Mouse (Mus musculus) liver, adult 2 months (tissue): ENCODE measurements around the gene Rps6ka2. TPM values are rescaled to one million over a fixed set of nuclear protein-coding genes. Genes with fewer than 3 reads are reported as not detected.

Experiments used
- DNase-seq: peaks from one replicate; pipeline ENCODE4 v3.0.0-alpha.2; 2011; ENCODE audit warnings: low read depth, low spot score; ENCODE audit errors: extremely low read depth
- H3K27ac ChIP-seq: fragments of 200-500 bp; replicated peaks from 2 replicates; pipeline ENCODE4 v1.5.1; 2012; ENCODE audit warnings: low read depth, mild to moderate bottlenecking, control low read depth, inconsistent platforms, low read length; ENCODE audit not compliant: insufficient read depth
- H3K27me3 ChIP-seq: fragments of 200-500 bp; 2 replicates; pipeline ENCODE4 v1.6.1; 2012; ENCODE audit warnings: mild to moderate bottlenecking, moderate library complexity, low read length, inconsistent platforms; ENCODE audit not compliant: control insufficient read depth, insufficient read depth
- H3K36me3 ChIP-seq: fragments of 200-500 bp; 2 replicates; pipeline ENCODE4 v1.6.1; 2012; ENCODE audit warnings: low read length, inconsistent platforms; ENCODE audit not compliant: control insufficient read depth, insufficient read depth
- H3K4me1 ChIP-seq: fragments of 200-500 bp; 2 replicates; pipeline ENCODE4 v1.6.1; 2011; ENCODE audit warnings: low read length; ENCODE audit not compliant: control insufficient read depth, insufficient read depth
- H3K4me3 ChIP-seq: fragments of 200-500 bp; 2 replicates; pipeline ENCODE4 v1.5.1; 2011; ENCODE audit warnings: low read depth, mild to moderate bottlenecking, control low read depth, low read length, moderate library complexity; ENCODE audit not compliant: insufficient read depth
- H3K79me2 ChIP-seq: fragments of 200-500 bp; 2 replicates; pipeline ENCODE4 v1.6.1; 2012; ENCODE audit warnings: inconsistent platforms, mild to moderate bottlenecking, low read length, moderate library complexity; ENCODE audit not compliant: control insufficient read depth, insufficient read depth
- H3K9ac ChIP-seq: fragments of 200-500 bp; 2 replicates; pipeline ENCODE4 v1.6.1; 2012; ENCODE audit warnings: low read depth, mild to moderate bottlenecking, control low read depth, inconsistent platforms, low read length
- CTCF ChIP-seq: fragments of 200-500 bp; IDR thresholded peaks from 2 replicates; pipeline ENCODE4 v1.5.1; 2011; ENCODE audit warnings: low read depth, low read length, control low read depth
- POLR2A ChIP-seq: fragments of 200-500 bp; IDR thresholded peaks from 2 replicates; pipeline ENCODE4 v1.6.1; 2011; ENCODE audit warnings: low read length, control low read depth; ENCODE audit not compliant: insufficient read depth; ENCODE audit errors: extremely low read depth
- WGBS: fragments of 180-500 bp; shearing (Covaris S2); methylation state at CpG from one replicate; pipeline ENCODE4 v1.1.7; 2018; 5-methylcytosine and 5-hydroxymethylcytosine counted together
- polyA plus RNA-seq: library from polyadenylated mRNA; depleted of rRNA; stranded (reverse); fragments of >200 nt; gene quantifications from 2 replicates; pipeline ENCODE4 v1.2.3, GENCODE M21; 2012
- total RNA-seq: library from RNA; depleted of rRNA; stranded (reverse); fragments of >200 nt; gene quantifications from 2 replicates; pipeline ENCODE4 v1.2.3, GENCODE M21; 2014

Gene Rps6ka2
- total and polyA plus RNA-seq, 2 experiments: 0.72 to 0.74 TPM

- no peak overlapping the region for H3K9ac ChIP-seq
- no peak for TF ChIP-seq CTCF
- no peak for TF ChIP-seq POLR2A
- no peaks in the 10 kb centered on the region for H3K79me2 ChIP-seq
- H3K27ac ChIP-seq: no peak overlapping the region
- H3K4me3 ChIP-seq: no peak overlapping the region
- no peaks in the 10 kb centered on the region for H3K27me3 ChIP-seq
- H3K36me3 ChIP-seq: no peaks in the 10 kb centered on the region
- 84% methylated on average over 4 of the region's 4 CpGs for WGBS
- H3K4me1 ChIP-seq: peaks cover 3% of the 10 kb centered on the region
- no peak for DNase-seq
Measured at GRCm38 (mm10) chr17:7265291-7265690, 95.4 kb downstream of the Rps6ka2 start.

- H3K27me3 ChIP-seq: no peaks in the 10 kb centered on the region
- TF ChIP-seq POLR2A: no peak
- no peak for TF ChIP-seq CTCF
- WGBS: 64% methylated on average over 12 of the region's 12 CpGs
Measured at GRCm38 (mm10) chr17:7265705-7266368, 95.9 kb downstream of the Rps6ka2 start.

GRCm38 (mm10) chr17:7267843-7268242, 97.9 kb downstream of the Rps6ka2 start:
- Histone ChIP-seq H3K4me3 (no peak overlapping the region), H3K79me2 (no peaks in the 10 kb centered on the region), H3K27ac (no peak overlapping the region), H3K27me3 (no peaks in the 10 kb centered on the region), H3K9ac (no peak overlapping the region), H3K4me1 (peaks cover 3% of the 10 kb centered on the region), H3K36me3 (no peaks in the 10 kb centered on the region)
- TF ChIP-seq CTCF (no peak), POLR2A (no peak)
- WGBS: 95% methylated on average over 2 of the region's 2 CpGs
- DNase-seq: no peak

More at GRCm38 (mm10) chr17:7265705-7266368, 95.9 kb downstream of the Rps6ka2 start:
- no peak overlapping the region for H3K27ac ChIP-seq
- H3K4me3 ChIP-seq: no peak overlapping the region
- no peaks in the 10 kb centered on the region for H3K79me2 ChIP-seq
- DNase-seq: no peak
- no peaks in the 10 kb centered on the region for H3K36me3 ChIP-seq
- H3K4me1 ChIP-seq: peaks cover 3% of the 10 kb centered on the region
- no peak overlapping the region for H3K9ac ChIP-seq

GRCm38 (mm10) chr17:7269151-7269806, 99.4 kb downstream of the Rps6ka2 start:
- Histone ChIP-seq H3K4me3 (no peak overlapping the region), H3K36me3 (no peaks in the 10 kb centered on the region), H3K79me2 (no peaks in the 10 kb centered on the region), H3K27me3 (no peaks in the 10 kb centered on the region), H3K4me1 (peaks cover 3% of the 10 kb centered on the region), H3K9ac (no peak overlapping the region), H3K27ac (no peak overlapping the region)
- whole genome bisulfite sequencing: 52% methylated on average over 12 of the region's 12 CpGs
- DNase-seq: peak; percentile 13
- no peak for TF ChIP-seq CTCF
- no peak for TF ChIP-seq POLR2A

GRCm38 (mm10) chr17:7270506-7270905, 100.6 kb downstream of the Rps6ka2 start:
- WGBS: 70% methylated on average over 8 of the region's 8 CpGs
- DNase-seq: no peak
- H3K79me2 ChIP-seq: no peaks in the 10 kb centered on the region
- no peak overlapping the region for H3K4me3 ChIP-seq
- H3K27me3 ChIP-seq: no peaks in the 10 kb centered on the region
- TF ChIP-seq POLR2A (no peak), CTCF (no peak)
- H3K27ac ChIP-seq: no peak overlapping the region
- peaks cover 3% of the 10 kb centered on the region for H3K4me1 ChIP-seq
- no peaks in the 10 kb centered on the region for H3K36me3 ChIP-seq
- no peak overlapping the region for H3K9ac ChIP-seq
